Mouse (Mus musculus): ENCODE data around the gene Gm49384. TPM values are rescaled to one million over a fixed set of nuclear protein-coding genes. Genes with fewer than 3 reads are reported as not detected.

Gene Gm49384
- polyA plus RNA-seq, 1 experiment: 0.47 TPM

- H3K4me3 ChIP-seq (ENCODE audit: extremely low read depth, insufficient read depth, insufficient read length): no peak overlapping the region
- DNase-seq (ENCODE audit: low read depth in 1 of 2, low spot score in 2 of 2): no peak
- 84% methylated on average over 7 of the region's 7 CpGs for WGBS
- no peak overlapping the region for H3K27ac ChIP-seq (ENCODE audit: insufficient read depth, low read length)
- H3K4me1 ChIP-seq (ENCODE audit: control insufficient read depth, insufficient read depth, insufficient read length): no peaks in the 10 kb centered on the region
- peaks cover 5% of the 10 kb centered on the region for H3K36me3 ChIP-seq (ENCODE audit: control insufficient read depth, insufficient read depth, low read length)
- H3K27me3 ChIP-seq (ENCODE audit: control insufficient read depth, insufficient read depth, low read length): no peaks in the 10 kb centered on the region
- TF ChIP-seq POLR2A (IDR thresholded peaks at IDR 0.05; ENCODE audit: low read depth, low read length): no peak
- TF ChIP-seq CTCF (IDR thresholded peaks at IDR 0.05; ENCODE audit: extremely low read depth, insufficient read depth, insufficient read length, insufficient replicate concordance): no peak
Observed at GRCm38 (mm10) chr12:69216587-69216986, 12.5 kb upstream of the Gm49384 start.

GRCm38 (mm10) chr12:69215000-69215785 lies 11.1 kb upstream of the Gm49384 start:
- H3K27me3 ChIP-seq (ENCODE audit: control insufficient read depth, insufficient read depth, low read length): no peaks in the 10 kb centered on the region
- H3K4me1 ChIP-seq (ENCODE audit: control insufficient read depth, insufficient read depth, insufficient read length): no peaks in the 10 kb centered on the region
- H3K36me3 ChIP-seq (ENCODE audit: control insufficient read depth, insufficient read depth, low read length): no peaks in the 10 kb centered on the region
- WGBS: 91% methylated on average over 3 of the region's 3 CpGs
- DNase-seq (ENCODE audit: low read depth in 1 of 2, low spot score in 2 of 2): no peak
- no peak for TF ChIP-seq POLR2A (IDR thresholded peaks at IDR 0.05; ENCODE audit: low read depth, low read length)
- TF ChIP-seq CTCF (IDR thresholded peaks at IDR 0.05; ENCODE audit: extremely low read depth, insufficient read depth, insufficient read length, insufficient replicate concordance): no peak
- no peak overlapping the region for H3K4me3 ChIP-seq (ENCODE audit: extremely low read depth, insufficient read depth, insufficient read length)
- no peak overlapping the region for H3K27ac ChIP-seq (ENCODE audit: insufficient read depth, low read length)

DNA sequence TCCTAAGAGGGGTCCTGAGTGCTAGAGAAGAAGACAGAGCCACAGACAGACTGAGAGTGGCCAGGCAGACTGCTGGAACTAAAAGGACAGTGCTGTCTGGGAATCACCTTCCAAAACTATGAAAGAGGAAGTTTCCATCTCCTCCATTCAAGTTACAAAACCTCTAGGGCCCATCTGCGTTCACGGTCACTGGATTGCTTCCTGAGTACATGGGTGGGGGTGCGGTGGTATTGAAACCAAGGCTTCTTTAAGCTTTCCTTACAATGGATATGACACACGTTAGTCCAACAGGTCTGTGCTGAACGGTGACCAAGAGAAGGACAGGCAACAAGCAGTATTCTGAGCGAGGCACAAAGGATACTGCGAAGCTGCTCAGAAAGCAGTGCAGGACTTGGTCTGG lies 10.3 kb upstream of the Gm49384 start:
- H3K27ac ChIP-seq (ENCODE audit: insufficient read depth, low read length): no peak overlapping the region
- 63% methylated on average over 7 of the region's 7 CpGs for WGBS
- H3K4me3 ChIP-seq (ENCODE audit: extremely low read depth, insufficient read depth, insufficient read length): no peak overlapping the region
- no peaks in the 10 kb centered on the region for H3K4me1 ChIP-seq (ENCODE audit: control insufficient read depth, insufficient read depth, insufficient read length)
- DNase-seq (ENCODE audit: low read depth in 1 of 2, low spot score in 2 of 2): no peak
- no peaks in the 10 kb centered on the region; the same call in 1 of the 2 replicates for H3K36me3 ChIP-seq (ENCODE audit: control insufficient read depth, insufficient read depth, low read length)
- TF ChIP-seq POLR2A (IDR thresholded peaks at IDR 0.05; ENCODE audit: low read depth, low read length): no peak
- TF ChIP-seq CTCF (IDR thresholded peaks at IDR 0.05; ENCODE audit: extremely low read depth, insufficient read depth, insufficient read length, insufficient replicate concordance): no peak
- H3K27me3 ChIP-seq (ENCODE audit: control insufficient read depth, insufficient read depth, low read length): no peaks in the 10 kb centered on the region

- Histone ChIP-seq H3K36me3 (ENCODE audit: control insufficient read depth, insufficient read depth, low read length) (no peaks in the 10 kb centered on the region; the same call in 1 of the 2 replicates), H3K27me3 (ENCODE audit: control insufficient read depth, insufficient read depth, low read length) (no peaks in the 10 kb centered on the region), H3K4me3 (ENCODE audit: extremely low read depth, insufficient read depth, insufficient read length) (no peak overlapping the region), H3K27ac (ENCODE audit: insufficient read depth, low read length) (no peak overlapping the region), H3K4me1 (ENCODE audit: control insufficient read depth, insufficient read depth, insufficient read length) (no peaks in the 10 kb centered on the region)
- TF ChIP-seq CTCF (IDR thresholded peaks at IDR 0.05; ENCODE audit: extremely low read depth, insufficient read depth, insufficient read length, insufficient replicate concordance) (no peak), POLR2A (IDR thresholded peaks at IDR 0.05; ENCODE audit: low read depth, low read length) (no peak)
- 90% methylated on average over 13 of the region's 13 CpGs for WGBS
- DNase-seq (ENCODE audit: low read depth in 1 of 2, low spot score in 2 of 2): no peak
Observed at GRCm38 (mm10) chr12:69213186-69213777, 9.2 kb upstream of the Gm49384 start.

DNA sequence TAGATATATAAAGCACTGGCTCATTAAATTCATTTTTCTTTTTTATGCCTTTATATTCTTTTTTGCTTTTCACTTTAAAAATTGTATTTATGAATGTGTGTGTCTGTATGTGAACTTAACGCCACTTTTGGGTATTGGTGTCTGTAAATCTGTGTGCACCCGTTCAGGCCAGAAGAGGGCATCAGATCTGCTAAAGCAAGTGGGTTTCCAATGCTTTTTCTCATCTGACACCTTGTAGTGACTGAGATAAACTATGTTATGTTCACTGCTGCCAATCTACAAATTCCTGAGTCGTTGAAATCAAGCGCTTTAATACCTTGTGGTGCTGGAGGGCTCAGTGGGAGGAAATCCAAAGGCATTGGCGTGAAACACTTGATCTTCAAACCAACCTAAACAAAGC lies 7.0 kb upstream of the Gm49384 start:
- H3K4me1 ChIP-seq (ENCODE audit: control insufficient read depth, insufficient read depth, insufficient read length): no peaks in the 10 kb centered on the region
- DNase-seq (ENCODE audit: low read depth in 1 of 2, low spot score in 2 of 2): no peak
- WGBS: 78% methylated on average over 5 of the region's 5 CpGs
- no peaks in the 10 kb centered on the region for H3K27me3 ChIP-seq (ENCODE audit: control insufficient read depth, insufficient read depth, low read length)
- H3K36me3 ChIP-seq (ENCODE audit: control insufficient read depth, insufficient read depth, low read length): no peaks in the 10 kb centered on the region; the same call in 1 of the 2 replicates
- H3K4me3 ChIP-seq (ENCODE audit: extremely low read depth, insufficient read depth, insufficient read length): no peak overlapping the region
- no peak overlapping the region for H3K27ac ChIP-seq (ENCODE audit: insufficient read depth, low read length)
- TF ChIP-seq POLR2A (IDR thresholded peaks at IDR 0.05; ENCODE audit: low read depth, low read length) (no peak), CTCF (IDR thresholded peaks at IDR 0.05; ENCODE audit: extremely low read depth, insufficient read depth, insufficient read length, insufficient replicate concordance) (no peak)

GRCm38 (mm10) chr12:69210056-69210979 lies 6.3 kb upstream of the Gm49384 start:
- H3K36me3 ChIP-seq (ENCODE audit: control insufficient read depth, insufficient read depth, low read length): no peaks in the 10 kb centered on the region; the same call in 1 of the 2 replicates
- H3K27me3 ChIP-seq (ENCODE audit: control insufficient read depth, insufficient read depth, low read length): no peaks in the 10 kb centered on the region
- no peak for DNase-seq (ENCODE audit: low read depth in 1 of 2, low spot score in 2 of 2)
- H3K27ac ChIP-seq (ENCODE audit: insufficient read depth, low read length): no peak overlapping the region
- no peak overlapping the region for H3K4me3 ChIP-seq (ENCODE audit: extremely low read depth, insufficient read depth, insufficient read length)
- no peaks in the 10 kb centered on the region for H3K4me1 ChIP-seq (ENCODE audit: control insufficient read depth, insufficient read depth, insufficient read length)
- TF ChIP-seq CTCF (IDR thresholded peaks at IDR 0.05; ENCODE audit: extremely low read depth, insufficient read depth, insufficient read length, insufficient replicate concordance) (no peak), POLR2A (IDR thresholded peaks at IDR 0.05; ENCODE audit: low read depth, low read length) (no peak)
- WGBS: 96% methylated on average over 18 of the region's 18 CpGs

Data from spleen, adult 2 months (tissue).